Mouse (Mus musculus): ENCODE measurements around the gene Nrg4.
A peak's percentile ranks its signal among the peaks of the same experiment; 100 is the strongest.

Gene Nrg4

DNA sequence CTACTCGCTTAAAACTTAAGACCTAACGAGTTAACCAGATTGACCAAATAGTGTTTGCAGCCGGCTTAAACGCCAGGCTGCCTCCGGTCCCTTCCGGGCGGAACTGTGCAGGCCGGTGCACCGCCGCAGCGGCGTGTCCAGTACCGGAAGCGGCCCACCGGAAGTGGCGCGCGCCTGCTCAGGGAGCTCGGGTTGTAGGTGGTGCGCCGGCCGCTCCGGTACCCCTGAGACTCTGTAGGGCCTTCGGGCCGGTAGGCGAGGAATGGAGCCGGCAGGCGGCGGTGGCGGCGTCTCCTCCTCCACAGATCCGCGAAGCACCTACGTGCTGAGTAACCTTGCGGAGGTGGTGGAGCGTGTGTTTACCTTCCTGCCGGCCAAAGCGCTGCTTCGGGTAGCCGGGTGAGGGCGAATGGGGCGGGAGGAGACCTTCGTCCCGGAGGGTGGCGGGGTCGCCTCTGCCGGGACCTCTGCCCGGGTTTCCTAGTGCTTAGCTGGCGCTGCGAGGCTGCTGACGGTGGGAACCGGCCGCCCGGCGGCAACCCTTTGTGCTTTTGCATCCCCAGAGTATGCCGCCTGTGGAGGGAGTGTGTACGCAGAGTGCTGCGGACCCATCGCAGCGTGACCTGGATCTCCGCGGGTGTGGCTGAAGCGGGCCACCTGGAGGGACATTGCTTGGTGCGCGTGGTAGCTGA lies 117.7 kb downstream of the Nrg4 start, which contains the start of gene Fbxo22:
Gene Fbxo22 (plus strand): TSS at position 136 of the 692 bp plus-strand sequence.
- DNase-seq: peak; percentile 88 to 94

DNA sequence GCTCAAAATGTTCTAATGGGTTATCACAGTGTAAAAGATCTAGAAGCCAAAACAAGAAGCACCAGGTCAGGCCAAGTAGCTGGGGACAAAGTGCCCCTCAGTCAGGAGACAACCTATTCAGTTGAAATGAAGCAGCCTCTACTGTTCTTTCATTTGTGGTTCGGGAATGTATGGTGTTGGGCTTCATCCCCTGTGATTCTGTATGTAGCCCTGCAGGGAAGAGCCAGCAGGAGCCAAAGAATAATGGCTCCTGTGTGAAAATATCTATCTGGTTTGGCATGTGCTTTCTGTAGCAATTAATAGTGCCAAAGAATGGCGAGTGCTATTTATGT lies 118.2 kb downstream of the Nrg4 start:
- no peak for DNase-seq

DNA sequence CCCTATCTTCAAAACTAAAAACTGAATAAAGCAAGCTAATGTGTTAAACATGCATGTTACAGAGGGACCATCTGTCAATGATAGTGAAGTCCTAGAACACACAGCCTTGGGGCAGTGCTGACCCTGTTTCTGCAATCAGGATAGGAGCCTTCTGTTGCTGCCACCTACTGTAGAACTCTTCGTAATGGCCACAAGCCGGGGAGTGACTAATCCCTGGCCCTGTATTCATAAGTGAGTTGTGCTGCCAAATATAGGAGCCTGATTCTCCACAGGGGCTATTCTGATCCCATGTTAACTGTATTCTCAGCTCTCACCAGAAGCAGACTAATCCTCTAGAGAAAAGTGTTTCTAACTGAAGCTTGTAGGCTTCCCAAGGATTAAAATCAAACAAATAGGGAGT lies 127.3 kb downstream of the Nrg4 start:
- no peak for DNase-seq

DNA sequence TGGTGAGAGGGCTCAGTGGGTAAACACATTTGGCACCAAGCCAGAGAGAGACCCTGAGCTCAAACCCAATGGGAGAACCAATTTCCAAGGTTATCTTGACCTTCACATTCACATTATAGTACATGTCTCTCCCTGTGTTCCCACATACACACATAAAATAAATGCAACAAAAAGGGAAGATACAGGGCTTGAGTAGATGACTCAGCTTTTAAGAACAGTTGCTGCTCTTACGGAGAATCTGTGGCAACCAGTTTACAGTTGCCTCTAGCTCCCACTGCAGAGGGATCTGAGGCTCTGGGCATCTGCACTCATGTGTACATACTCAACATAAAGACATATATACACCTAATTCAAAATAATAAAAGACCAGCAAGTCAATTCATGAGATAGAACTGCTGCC lies 128.4 kb downstream of the Nrg4 start:
- DNase-seq: no peak

DNA sequence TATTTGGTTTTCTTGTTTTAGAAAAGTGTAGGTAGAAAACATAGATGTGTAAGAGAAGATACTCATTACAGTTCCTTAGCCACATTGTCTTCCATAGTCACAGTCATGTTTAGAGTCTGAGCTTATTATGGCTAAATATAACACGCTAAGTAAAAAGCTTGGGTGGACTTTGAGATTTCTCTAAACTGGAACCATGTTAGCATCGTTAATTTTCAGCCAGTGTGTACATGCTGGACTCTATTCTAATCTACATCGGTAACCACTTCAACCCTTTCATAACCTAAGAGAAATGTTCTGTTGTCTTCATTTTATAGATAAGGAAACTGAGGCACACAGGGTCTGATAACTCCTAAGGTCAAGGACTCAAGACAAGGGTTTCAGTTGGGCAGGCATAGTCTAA lies 130.8 kb downstream of the Nrg4 start:
- no peak for DNase-seq

DNA sequence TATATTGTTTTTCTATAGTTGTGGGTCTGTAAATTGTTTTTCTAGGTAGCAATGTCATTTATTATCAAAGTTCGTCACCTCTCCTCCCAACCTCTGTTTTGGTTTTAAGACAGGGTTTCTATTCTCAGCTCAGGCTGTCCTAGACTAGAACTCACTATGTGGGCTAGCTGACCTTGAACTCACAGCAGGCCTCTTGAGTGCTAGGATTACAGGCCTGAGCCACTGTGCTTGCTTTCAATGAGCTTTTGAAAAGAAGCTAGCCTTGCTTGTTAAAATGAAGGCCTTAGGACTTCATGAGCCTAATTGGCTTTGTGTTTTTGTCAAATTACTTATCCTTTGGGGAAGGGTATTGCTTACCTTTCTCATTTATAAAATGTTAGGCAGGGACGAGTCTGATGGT lies 152.4 kb downstream of the Nrg4 start:
- DNase-seq: no peak

DNA sequence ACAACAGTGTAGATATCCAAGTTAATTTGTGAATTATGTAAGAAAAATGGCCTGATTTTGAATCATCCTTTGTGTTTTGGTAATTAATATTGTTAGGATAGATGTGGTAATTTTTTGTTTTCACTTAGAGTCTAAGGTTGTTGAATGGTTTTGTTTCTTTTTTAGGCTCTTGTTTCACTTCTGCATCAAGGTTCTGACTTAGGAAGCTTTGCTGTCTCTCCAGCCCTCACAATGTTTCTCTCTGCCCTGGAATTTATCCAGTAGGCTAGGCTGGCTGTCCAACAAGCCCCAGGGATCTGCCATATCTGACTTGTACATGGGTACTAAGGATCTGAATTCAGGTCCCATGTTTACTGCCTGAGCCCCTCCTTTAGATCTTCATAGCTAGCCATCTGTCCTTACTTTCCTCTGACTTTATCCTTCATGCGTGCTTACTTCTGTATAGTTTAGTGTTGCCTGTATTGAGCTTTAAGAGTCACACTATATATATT lies 154.4 kb downstream of the Nrg4 start:
- DNase-seq: no peak

DNA sequence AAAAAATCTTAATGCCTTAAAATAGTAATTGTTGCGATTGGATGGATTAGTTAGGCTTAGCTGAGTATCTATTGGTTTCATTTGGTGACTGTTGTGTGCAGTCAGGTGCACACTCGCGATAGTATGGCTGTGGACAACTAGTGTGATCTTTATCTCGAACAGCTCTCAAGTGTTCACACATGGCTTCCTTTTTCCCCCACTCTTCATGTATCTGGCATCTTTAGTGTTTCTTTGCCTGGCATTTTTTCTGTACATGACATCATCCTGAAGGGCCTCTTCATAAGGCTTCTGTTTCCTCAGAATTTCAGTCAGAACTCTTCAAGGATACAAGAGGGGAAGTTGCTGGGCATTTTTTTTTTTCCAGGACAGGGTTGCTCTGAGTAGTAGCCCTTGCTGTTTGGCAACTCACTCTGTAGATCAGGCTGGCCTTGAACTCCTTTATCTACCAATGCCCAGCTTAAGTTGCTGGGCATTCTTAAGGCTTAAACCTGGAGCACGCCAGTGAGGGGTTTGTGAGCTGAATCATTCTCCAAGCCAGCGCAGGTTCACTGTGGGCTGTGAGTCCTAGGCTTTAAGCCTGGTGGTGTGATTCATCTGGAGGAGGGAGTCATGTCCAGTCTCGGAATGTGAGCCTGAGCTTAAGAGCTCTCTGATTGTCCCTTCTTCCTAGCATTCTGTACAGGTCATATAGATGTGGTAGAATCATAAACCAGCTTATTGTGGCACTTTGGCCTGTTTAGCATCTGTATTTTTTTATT lies 155.8 kb downstream of the Nrg4 start:
- DNase-seq: no peak
